In genomic region chr2:62399832-62400231, GRCm38 (mm10) we compare ENCODE assay signal across 14 mouse cellular contexts.
"Had no signal": no experiment of that assay in that cellular context is flagged by ENCODE, and none has a peak within 500 bp of the region (broad histone marks: within the 10 kb centered on the region; RNA-seq: fewer than 3 reads in every experiment).

No protein-coding gene starts in this region.

- H3K9me3 ChIP-seq: kidney, embryonic 15.5 days; limb, embryonic 15.5 days; liver, embryonic 12.5 days; midbrain, embryonic 12.5 days; stomach, embryonic 15.5 days had no signal

- H3K4me3 ChIP-seq: kidney, embryonic 15.5 days; limb, embryonic 15.5 days; liver, embryonic 12.5 days; midbrain, embryonic 12.5 days; stomach, embryonic 15.5 days had no signal

- ATAC-seq: liver, embryonic 12.5 days; midbrain, embryonic 16.5 days had no signal

- H3K9ac ChIP-seq: kidney, embryonic 15.5 days; limb, embryonic 15.5 days; liver, embryonic 12.5 days; lung, embryonic 14.5 days; midbrain, embryonic 12.5 days; stomach, embryonic 15.5 days had no signal

- H3K27ac ChIP-seq: kidney, embryonic 15.5 days; limb, embryonic 15.5 days; liver, embryonic 12.5 days; midbrain, embryonic 12.5 days; stomach, embryonic 15.5 days had no signal

- H3K4me2 ChIP-seq: kidney, embryonic 15.5 days; limb, embryonic 15.5 days; liver, embryonic 12.5 days; lung, embryonic 14.5 days; midbrain, embryonic 12.5 days; stomach, embryonic 15.5 days had no signal

- H3K4me1 ChIP-seq: limb, embryonic 15.5 days; liver, embryonic 12.5 days; midbrain, embryonic 12.5 days; stomach, embryonic 15.5 days had no signal

- H3K27me3 ChIP-seq: kidney, embryonic 15.5 days; limb, embryonic 15.5 days; liver, embryonic 12.5 days; midbrain, embryonic 12.5 days; stomach, embryonic 15.5 days had no signal

- DNase-seq: kidney, postnatal 25 days; lung, embryonic 14.5 days; lung, postnatal 10 days; lung, postnatal 4 days; right cerebral cortex, adult 18-20 months; right cerebral cortex, postnatal 25 days; thymus, adult 2 months; thymus, postnatal 25 days had no signal

- H3K36me3 ChIP-seq: kidney, embryonic 15.5 days; limb, embryonic 15.5 days; liver, embryonic 12.5 days; midbrain, embryonic 12.5 days; stomach, embryonic 15.5 days had no signal
